Mouse (Mus musculus): ENCODE measurements around the gene Surf2.
A peak's percentile ranks its signal among the peaks of the same experiment; 100 is the strongest.

Gene Surf2

GRCm38 (mm10) chr2:26921784-26922183, 5.6 kb downstream of the Surf2 start:
- H3K4me1 ChIP-seq (replicated peaks; ENCODE audit: low read depth, low read length), result peaks cover 38% of the 10 kb centered on the region
- H3K36me3 ChIP-seq (ENCODE audit: insufficient read depth, low read length), result peaks cover 100% of the 10 kb centered on the region
- H3K4me3 ChIP-seq (replicated peaks; ENCODE audit: low read length), result no peak overlapping the region
- no peaks in the 10 kb centered on the region for H3K9me3 ChIP-seq (ENCODE audit: low read length)
- H3K27me3 ChIP-seq (ENCODE audit: insufficient read depth, low read length), result no peaks in the 10 kb centered on the region
- no peak for TF ChIP-seq NANOG (IDR thresholded peaks at IDR 0.05; ENCODE audit: borderline replicate concordance, low read length)
- no peak for TF ChIP-seq CTCF (conservative IDR thresholded peaks at IDR 0.05; ENCODE audit: low read length)
- TF ChIP-seq POU5F1 (IDR thresholded peaks at IDR 0.05; ENCODE audit: borderline replicate concordance, low read length), result no peak

- no peak for TF ChIP-seq NANOG (IDR thresholded peaks at IDR 0.05; ENCODE audit: borderline replicate concordance, low read length)
- TF ChIP-seq POU5F1 (IDR thresholded peaks at IDR 0.05; ENCODE audit: borderline replicate concordance, low read length), result no peak
- no peak for TF ChIP-seq CTCF (conservative IDR thresholded peaks at IDR 0.05; ENCODE audit: low read length)
- no peaks in the 10 kb centered on the region for H3K9me3 ChIP-seq (ENCODE audit: low read length)
- no peak overlapping the region for H3K4me3 ChIP-seq (replicated peaks; ENCODE audit: low read length)
- H3K4me1 ChIP-seq (replicated peaks; ENCODE audit: low read depth, low read length), result peaks cover 31% of the 10 kb centered on the region
- peaks cover 89% of the 10 kb centered on the region for H3K36me3 ChIP-seq (ENCODE audit: insufficient read depth, low read length)
- no peaks in the 10 kb centered on the region for H3K27me3 ChIP-seq (ENCODE audit: insufficient read depth, low read length)
These were observed 11.7 kb downstream of the Surf2 start for GRCm38 (mm10) chr2:26927745-26928476.

GRCm38 (mm10) chr2:26930390-26930789, 14.2 kb downstream of the Surf2 start:
- TF ChIP-seq POU5F1 (IDR thresholded peaks at IDR 0.05; ENCODE audit: borderline replicate concordance, low read length) (no peak), CTCF (conservative IDR thresholded peaks at IDR 0.05; ENCODE audit: low read length) (peak; percentile 53)
- no peaks in the 10 kb centered on the region for H3K27me3 ChIP-seq (ENCODE audit: insufficient read depth, low read length)

GRCm38 (mm10) chr2:26932473-26933303, 16.5 kb downstream of the Surf2 start:
- Histone ChIP-seq H3K4me3 (replicated peaks; ENCODE audit: low read length) (peak overlapping the region; percentile 92), H3K36me3 (ENCODE audit: insufficient read depth, low read length) (peaks cover 41% of the 10 kb centered on the region), H3K4me1 (replicated peaks; ENCODE audit: low read depth, low read length) (peaks cover 46% of the 10 kb centered on the region), H3K9me3 (ENCODE audit: low read length) (no peaks in the 10 kb centered on the region), H3K27me3 (ENCODE audit: insufficient read depth, low read length) (no peaks in the 10 kb centered on the region; the same call in 1 of the 2 replicates)
- TF ChIP-seq CTCF (conservative IDR thresholded peaks at IDR 0.05; ENCODE audit: low read length) (no peak), NANOG (IDR thresholded peaks at IDR 0.05; ENCODE audit: borderline replicate concordance, low read length) (no peak), POU5F1 (IDR thresholded peaks at IDR 0.05; ENCODE audit: borderline replicate concordance, low read length) (no peak)

More at GRCm38 (mm10) chr2:26930390-26930789, 14.2 kb downstream of the Surf2 start:
- H3K36me3 ChIP-seq (ENCODE audit: insufficient read depth, low read length), result peaks cover 64% of the 10 kb centered on the region
- no peaks in the 10 kb centered on the region for H3K9me3 ChIP-seq (ENCODE audit: low read length)
- no peak overlapping the region for H3K4me3 ChIP-seq (replicated peaks; ENCODE audit: low read length)
- peaks cover 46% of the 10 kb centered on the region for H3K4me1 ChIP-seq (replicated peaks; ENCODE audit: low read depth, low read length)

- Histone ChIP-seq H3K27me3 (ENCODE audit: insufficient read depth, low read length) (no peaks in the 10 kb centered on the region; the same call in 1 of the 2 replicates), H3K9me3 (ENCODE audit: low read length) (no peaks in the 10 kb centered on the region), H3K4me1 (replicated peaks; ENCODE audit: low read depth, low read length) (peaks cover 46% of the 10 kb centered on the region), H3K4me3 (replicated peaks; ENCODE audit: low read length) (peak within 1 kb of the TSS; percentile 92), H3K36me3 (ENCODE audit: insufficient read depth, low read length) (peaks cover 34% of the 10 kb centered on the region)
- TF ChIP-seq NANOG (IDR thresholded peaks at IDR 0.05; ENCODE audit: borderline replicate concordance, low read length), result no peak
These were observed 17.3 kb downstream of the Surf2 start, which contains the start of the genes Surf4 and Stkld1 for GRCm38 (mm10) chr2:26933304-26934055. Gene Surf4 (minus strand): TSS chr2:26933928. Gene Stkld1 (plus strand): TSS chr2:26934047.

GRCm38 (mm10) chr2:26935286-26935685, 19.1 kb downstream of the Surf2 start:
- no peaks in the 10 kb centered on the region for H3K9me3 ChIP-seq (ENCODE audit: low read length)
- TF ChIP-seq NANOG (IDR thresholded peaks at IDR 0.05; ENCODE audit: borderline replicate concordance, low read length), result no peak
- no peak for TF ChIP-seq POU5F1 (IDR thresholded peaks at IDR 0.05; ENCODE audit: borderline replicate concordance, low read length)
- TF ChIP-seq CTCF (conservative IDR thresholded peaks at IDR 0.05; ENCODE audit: low read length), result no peak

GRCm38 (mm10) chr2:26936425-26936824, 20.3 kb downstream of the Surf2 start:
- H3K4me1 ChIP-seq (replicated peaks; ENCODE audit: low read depth, low read length), result peaks cover 25% of the 10 kb centered on the region
- H3K4me3 ChIP-seq (replicated peaks; ENCODE audit: low read length), result no peak overlapping the region
- no peaks in the 10 kb centered on the region; the same call in 1 of the 2 replicates for H3K27me3 ChIP-seq (ENCODE audit: insufficient read depth, low read length)
- TF ChIP-seq CTCF (conservative IDR thresholded peaks at IDR 0.05; ENCODE audit: low read length), result no peak
- no peaks in the 10 kb centered on the region for H3K9me3 ChIP-seq (ENCODE audit: low read length)
- H3K36me3 ChIP-seq (ENCODE audit: insufficient read depth, low read length), result peaks cover 5% of the 10 kb centered on the region

More at GRCm38 (mm10) chr2:26935286-26935685, 19.1 kb downstream of the Surf2 start:
- Histone ChIP-seq H3K4me3 (replicated peaks; ENCODE audit: low read length) (no peak overlapping the region), H3K36me3 (ENCODE audit: insufficient read depth, low read length) (peaks cover 16% of the 10 kb centered on the region), H3K27me3 (ENCODE audit: insufficient read depth, low read length) (no peaks in the 10 kb centered on the region; the same call in 1 of the 2 replicates), H3K4me1 (replicated peaks; ENCODE audit: low read depth, low read length) (peaks cover 36% of the 10 kb centered on the region)

GRCm38 (mm10) chr2:26941539-26941938, 25.4 kb downstream of the Surf2 start:
- no peak overlapping the region for H3K4me3 ChIP-seq (replicated peaks; ENCODE audit: low read length)
- H3K4me1 ChIP-seq (replicated peaks; ENCODE audit: low read depth, low read length), result no peaks in the 10 kb centered on the region
- H3K9me3 ChIP-seq (ENCODE audit: low read length), result no peaks in the 10 kb centered on the region
- TF ChIP-seq POU5F1 (IDR thresholded peaks at IDR 0.05; ENCODE audit: borderline replicate concordance, low read length), result no peak
- TF ChIP-seq CTCF (conservative IDR thresholded peaks at IDR 0.05; ENCODE audit: low read length), result no peak
- no peak for TF ChIP-seq NANOG (IDR thresholded peaks at IDR 0.05; ENCODE audit: borderline replicate concordance, low read length)
- peaks cover 13% of the 10 kb centered on the region for H3K27me3 ChIP-seq (ENCODE audit: insufficient read depth, low read length)
- no peaks in the 10 kb centered on the region for H3K36me3 ChIP-seq (ENCODE audit: insufficient read depth, low read length)

Data from E14TG2a.4 (cell line).